Comparison of ENCODE assay signal across 7 mouse cellular contexts in the genomic region with DNA sequence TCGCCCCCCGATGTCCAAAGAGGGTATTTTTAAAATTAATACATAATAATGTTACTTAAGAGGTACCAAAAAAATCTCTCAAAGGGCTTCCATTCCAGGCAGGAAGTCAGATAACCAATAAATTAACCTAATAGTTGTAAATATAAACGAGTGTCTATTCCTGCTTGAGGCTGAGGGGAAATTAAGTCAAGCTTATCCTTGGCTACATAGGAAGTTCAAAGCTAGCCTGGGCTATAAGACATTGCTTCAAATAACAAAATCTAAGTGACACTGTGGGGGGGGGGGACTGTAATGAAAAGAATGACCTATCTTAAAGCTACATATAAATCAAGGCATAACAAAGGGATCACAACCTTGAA. TPM values are rescaled to one million over a fixed set of nuclear protein-coding genes. Genes with fewer than 3 reads are reported as not detected.
A peak's percentile ranks its signal among the peaks of the same experiment; 100 is the strongest.
DNase-seq lines count a peak whose midpoint lies in the region; ATAC-seq and TF ChIP-seq lines count a peak whose summit lies in the region.

No protein-coding gene starts in this region.

- H3K4me3 ChIP-seq in lung, embryonic 16.5 days (ENCODE audit: low read length) = peak overlapping the region; percentile 84; the same call in 1 of the 2 replicates
- H3K4me3 ChIP-seq in forebrain, embryonic 12.5 days (replicated peaks) = peak overlapping the region; percentile 99
- peak overlapping the region; percentile 97 for H3K4me3 ChIP-seq in limb, embryonic 12.5 days (replicated peaks)
- H3K4me3 ChIP-seq in small intestine, adult 2 months (ENCODE audit: low read depth, low read length) = no peak overlapping the region

- no peak overlapping the region; the same call in 1 of the 2 replicates for H3K27ac ChIP-seq in lung, embryonic 16.5 days (ENCODE audit: low read length)
- H3K27ac ChIP-seq in forebrain, embryonic 12.5 days = peak overlapping the region; percentile 97; the same call in 1 of the 2 replicates
- H3K27ac ChIP-seq in limb, embryonic 12.5 days = no peak overlapping the region
- peak overlapping the region; percentile 73 for H3K27ac ChIP-seq in small intestine, adult 2 months (ENCODE audit: insufficient read depth, low read depth, low read length)

- 0 out of 2 replicates have a peak, but pooled peaks have one; percentile 4 for ATAC-seq in lung, embryonic 16.5 days (ENCODE audit: low read depth)
- ATAC-seq in forebrain, embryonic 12.5 days (ENCODE audit: low FRiP score) = no peak; the same call in 1 of the 2 replicates
- no peak for ATAC-seq in limb, embryonic 12.5 days (ENCODE audit: insufficient number of reproducible peaks, insufficient read depth, low FRiP score, low TSS enrichment, low read depth)

- TF ChIP-seq CTCF in small intestine, adult 2 months (IDR thresholded peaks at IDR 0.05; ENCODE audit: extremely low read depth, insufficient read length, insufficient replicate concordance, low read depth, low read length) = no peak

- H3K9ac ChIP-seq in lung, embryonic 16.5 days (ENCODE audit: low read length) = no peak overlapping the region
- no peak overlapping the region for H3K9ac ChIP-seq in forebrain, embryonic 12.5 days
- no peak overlapping the region for H3K9ac ChIP-seq in limb, embryonic 12.5 days (replicated peaks)

- H3K27me3 ChIP-seq in lung, embryonic 16.5 days (ENCODE audit: control insufficient read depth, insufficient read depth, low read depth, low read length) = no peaks in the 10 kb centered on the region
- H3K27me3 ChIP-seq in forebrain, embryonic 12.5 days = no peaks in the 10 kb centered on the region
- H3K27me3 ChIP-seq in limb, embryonic 12.5 days = no peaks in the 10 kb centered on the region
- H3K27me3 ChIP-seq in small intestine, adult 2 months (ENCODE audit: control insufficient read depth, insufficient read depth, low read length) = no peaks in the 10 kb centered on the region

- H3K36me3 ChIP-seq in lung, embryonic 16.5 days (ENCODE audit: control insufficient read depth, insufficient read depth, low read length) = no peaks in the 10 kb centered on the region
- H3K36me3 ChIP-seq in forebrain, embryonic 12.5 days (replicated peaks) = no peaks in the 10 kb centered on the region
- H3K36me3 ChIP-seq in limb, embryonic 12.5 days = no peaks in the 10 kb centered on the region
- no peaks in the 10 kb centered on the region for H3K36me3 ChIP-seq in small intestine, adult 2 months (ENCODE audit: control insufficient read depth, insufficient read depth, low read length)

- TF ChIP-seq POLR2A in small intestine, adult 2 months (IDR thresholded peaks at IDR 0.05; ENCODE audit: low read depth, low read length) = no peak

- peaks cover 14% of the 10 kb centered on the region for H3K4me1 ChIP-seq in lung, embryonic 16.5 days (replicated peaks; ENCODE audit: control insufficient read depth, insufficient read depth, low read length)
- peaks cover 24% of the 10 kb centered on the region for H3K4me1 ChIP-seq in forebrain, embryonic 12.5 days
- H3K4me1 ChIP-seq in limb, embryonic 12.5 days (replicated peaks) = peaks cover 23% of the 10 kb centered on the region
- H3K4me1 ChIP-seq in small intestine, adult 2 months (ENCODE audit: control insufficient read depth, insufficient read depth, insufficient read length, low read length) = peaks cover 6% of the 10 kb centered on the region; the same call in 1 of the 2 replicates

- 11% methylated on average over 3 of the region's 3 CpGs for WGBS in lung, embryonic 16.5 days
- WGBS in forebrain, embryonic 12.5 days = 23% methylated on average over 3 of the region's 3 CpGs
- WGBS in limb, embryonic 12.5 days = 9% methylated on average over 3 of the region's 3 CpGs
- 0% methylated on average over 3 of the region's 3 CpGs for WGBS in small intestine, adult 2 months

- peak overlapping the region; percentile 53 for H3K4me2 ChIP-seq in lung, embryonic 16.5 days (ENCODE audit: low read depth, low read length)
- peak overlapping the region; percentile 77 for H3K4me2 ChIP-seq in forebrain, embryonic 12.5 days
- H3K4me2 ChIP-seq in limb, embryonic 12.5 days = peak overlapping the region; percentile 82

- H3K9me3 ChIP-seq in lung, embryonic 16.5 days (ENCODE audit: control insufficient read depth, low read length) = no peaks in the 10 kb centered on the region
- H3K9me3 ChIP-seq in forebrain, embryonic 12.5 days = no peaks in the 10 kb centered on the region
- H3K9me3 ChIP-seq in limb, embryonic 12.5 days = no peaks in the 10 kb centered on the region

- no peak for DNase-seq in lung, adult 18-20 months
- no peak for DNase-seq in left cerebral cortex, adult 11 months (ENCODE audit: low spot score)
- no peak for DNase-seq in adrenal gland, postnatal 4 days (ENCODE audit: low spot score in 2 of 2)

RNA-seq across cellular contexts. Expression of a gene that starts 0.5 kb away (rescaled TPM):
- 47.1 and 48.6 TPM in 2 replicates for polyA plus RNA-seq in lung, embryonic 16.5 days (2015; fragmentation: Nextera tagmentation; extraction: Ambion mirVana)
- 66.6 and 67.9 TPM in 2 replicates for polyA plus RNA-seq in forebrain, embryonic 12.5 days (2016; fragmentation: Nextera tagmentation; extraction: Ambion mirVana)
- 66.5 and 77.6 TPM in 2 replicates for polyA plus RNA-seq in limb, embryonic 12.5 days (2016; fragmentation: Nextera tagmentation; extraction: Ambion mirVana)
- 8.2 and 26.3 TPM in 2 replicates for polyA plus RNA-seq in small intestine, adult 2 months (2012; rRNA removed)
- 10 to 100 TPM; 41.5 to 45.8 TPM for total RNA-seq in adrenal gland, postnatal 4 days (2021)

RNA-seq across cellular contexts. Expression of a gene that starts 22.6 kb away (rescaled TPM):
- 18.4 and 23.2 TPM in 2 replicates for polyA plus RNA-seq in lung, embryonic 16.5 days (2015; fragmentation: Nextera tagmentation; extraction: Ambion mirVana)
- polyA plus RNA-seq in forebrain, embryonic 12.5 days (2016; fragmentation: Nextera tagmentation; extraction: Ambion mirVana) = 11.7 and 12.5 TPM in 2 replicates
- 5.3 and 7.4 TPM in 2 replicates for polyA plus RNA-seq in limb, embryonic 12.5 days (2016; fragmentation: Nextera tagmentation; extraction: Ambion mirVana)
- 0.42 and 0.51 TPM in 2 replicates for polyA plus RNA-seq in small intestine, adult 2 months (2012; rRNA removed)
- 1 to 10 TPM; 1.4 to 1.9 TPM for total RNA-seq in adrenal gland, postnatal 4 days (2021)

RNA-seq across cellular contexts. Expression of a gene that starts 47.5 kb away (rescaled TPM):
- 25.9 and 27.8 TPM in 2 replicates for polyA plus RNA-seq in lung, embryonic 16.5 days (2015; fragmentation: Nextera tagmentation; extraction: Ambion mirVana)
- polyA plus RNA-seq in forebrain, embryonic 12.5 days (2016; fragmentation: Nextera tagmentation; extraction: Ambion mirVana) = 42.2 and 42.3 TPM in 2 replicates
- 77.9 and 82.7 TPM in 2 replicates for polyA plus RNA-seq in limb, embryonic 12.5 days (2016; fragmentation: Nextera tagmentation; extraction: Ambion mirVana)
- polyA plus RNA-seq in small intestine, adult 2 months (2012; rRNA removed) = 9.0 and 12.4 TPM in 2 replicates
- total RNA-seq in adrenal gland, postnatal 4 days (2021) = 10 to 100 TPM; 11.9 to 16.3 TPM

Comparison
In these comparisons a context has a peak if more than half of its experiments do, and no peak if none do; other contexts are left out.
1. H3K27ac ChIP-seq: peak in forebrain, embryonic 12.5 days (single experiment) and small intestine, adult 2 months (single experiment); none in lung, embryonic 16.5 days (single experiment) and limb, embryonic 12.5 days (single experiment).
2. Peak in every context shown above with its lines, with median percentiles within 50 percentile points of each other: H3K4me2 ChIP-seq.